Mouse (Mus musculus): Measurements from ENCODE around the gene Crbn. TPM values are rescaled to one million over a fixed set of nuclear protein-coding genes. Genes with fewer than 3 reads are reported as not detected.

Crbn gene
- total and polyA plus RNA-seq, 2 experiments from 2014 or later, result 30.3 to 33.6 TPM

DNA sequence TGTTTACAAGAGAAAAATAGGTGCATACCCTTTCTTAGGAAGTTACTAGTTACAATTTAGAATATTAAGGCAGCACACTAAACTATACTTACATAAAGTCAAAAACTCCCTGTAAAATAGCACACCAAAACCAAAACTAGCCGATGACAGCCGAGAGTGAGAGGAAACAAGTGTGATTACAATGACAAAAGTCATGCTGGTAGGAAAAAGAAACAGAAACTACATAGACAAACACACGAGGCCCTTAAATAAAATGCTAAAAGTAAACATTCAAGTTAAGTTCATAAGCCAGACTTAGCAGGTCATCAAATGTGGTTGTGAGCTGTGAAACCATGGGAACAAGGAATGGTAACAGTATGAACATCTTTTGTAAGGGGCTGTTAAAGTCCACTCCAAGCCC is 12.7 kb downstream of the Crbn start:
- Histone ChIP-seq H3K27ac (ENCODE audit: low read depth) (no peak overlapping the region), H3K4me2 (ENCODE audit: low read depth, low read length) (no peak overlapping the region), H3K27me3 (ENCODE audit: control insufficient read depth, insufficient read depth, low read length) (no peaks in the 10 kb centered on the region), H3K9ac (replicated peaks; ENCODE audit: low read depth, low read length) (no peak overlapping the region), H3K4me1 (ENCODE audit: control insufficient read depth, insufficient read depth) (no peaks in the 10 kb centered on the region), H3K36me3 (replicated peaks; ENCODE audit: control insufficient read depth, insufficient read depth, low read length) (peaks cover 45% of the 10 kb centered on the region), H3K4me3 (ENCODE audit: low read depth, low read length) (no peak overlapping the region), H3K9me3 (replicated peaks; ENCODE audit: control insufficient read depth, low read length) (no peaks in the 10 kb centered on the region)
- DNase-seq (ENCODE audit: low spot score) (no peak), ATAC-seq (ENCODE audit: insufficient read depth, low read depth) (no peak)
- TF ChIP-seq EP300 (IDR thresholded peaks at IDR 0.05; ENCODE audit: low read depth) (no peak), CTCF (IDR thresholded peaks at IDR 0.05; ENCODE audit: low read depth) (no peak)
- WGBS, result 77% methylated on average over 3 of the region's 3 CpGs

DNA sequence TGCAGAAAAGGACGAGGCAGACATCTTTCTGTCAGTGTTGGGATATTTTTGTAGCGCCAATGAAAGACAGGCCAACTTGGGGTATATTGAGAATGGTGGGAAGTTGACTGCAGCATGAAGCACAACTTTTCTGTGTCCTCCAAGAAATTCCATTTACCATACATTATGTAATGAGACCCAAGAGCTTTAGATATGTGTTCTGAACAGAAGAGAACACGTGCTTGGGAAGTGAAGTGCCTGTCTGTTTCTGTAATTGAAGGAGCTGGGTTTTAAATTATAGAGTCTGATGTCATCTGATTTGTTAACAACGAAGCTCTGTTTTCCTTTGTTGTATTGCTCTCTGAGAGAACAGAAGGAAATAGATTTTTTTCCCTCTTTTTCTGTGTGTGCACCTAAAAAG is 29.8 kb downstream of the Crbn start:
- H3K36me3 ChIP-seq (replicated peaks; ENCODE audit: control insufficient read depth, insufficient read depth, low read length), result peaks cover 24% of the 10 kb centered on the region
- DNase-seq (ENCODE audit: low spot score) (no peak), ATAC-seq (ENCODE audit: insufficient read depth, low read depth) (no peak)
- peak overlapping the region; percentile 92 for H3K4me3 ChIP-seq (ENCODE audit: low read depth, low read length)
- no peaks in the 10 kb centered on the region for H3K9me3 ChIP-seq (replicated peaks; ENCODE audit: control insufficient read depth, low read length)
- WGBS, result 37% methylated on average over 4 of the region's 4 CpGs
- H3K4me1 ChIP-seq (ENCODE audit: control insufficient read depth, insufficient read depth), result peaks cover 10% of the 10 kb centered on the region
- no peaks in the 10 kb centered on the region for H3K27me3 ChIP-seq (ENCODE audit: control insufficient read depth, insufficient read depth, low read length)
- H3K9ac ChIP-seq (replicated peaks; ENCODE audit: low read depth, low read length), result peak overlapping the region; percentile 84
- no peak overlapping the region for H3K27ac ChIP-seq (ENCODE audit: low read depth)
- H3K4me2 ChIP-seq (ENCODE audit: low read depth, low read length), result peak overlapping the region; percentile 91
- TF ChIP-seq CTCF (IDR thresholded peaks at IDR 0.05; ENCODE audit: low read depth), result no peak
- no peak for TF ChIP-seq EP300 (IDR thresholded peaks at IDR 0.05; ENCODE audit: low read depth)

DNA sequence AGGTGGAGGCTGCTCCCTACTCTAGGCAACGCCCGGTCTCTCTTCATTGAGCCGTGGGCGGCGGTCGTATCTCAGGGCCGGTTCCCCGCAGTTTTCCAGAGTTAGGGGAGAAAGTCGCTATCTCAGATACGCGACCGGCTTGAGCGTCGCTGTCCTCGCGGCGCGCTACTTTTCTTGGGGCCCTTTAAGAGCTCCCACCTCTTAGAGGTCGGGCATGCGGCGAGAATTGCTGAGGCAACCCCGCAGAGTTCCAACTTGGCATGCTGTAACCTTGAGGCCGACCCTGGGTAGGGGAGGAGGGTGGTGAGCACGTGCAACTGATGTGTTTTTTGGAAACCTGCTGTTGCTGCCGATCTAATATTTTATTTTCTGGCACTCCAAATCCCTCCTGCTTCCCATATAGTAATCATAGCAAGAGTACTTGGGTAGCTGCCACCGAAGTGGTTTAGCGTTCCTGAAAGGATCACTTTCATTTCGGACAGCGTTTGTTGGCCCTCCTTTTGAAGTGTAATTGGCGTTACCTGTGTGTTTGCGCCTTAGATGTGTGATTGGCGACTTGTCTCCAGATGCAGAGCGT is 30.5 kb downstream of the Crbn start:
- H3K27ac ChIP-seq (ENCODE audit: low read depth), result peak overlapping the region; percentile 67
- peak; percentile 64 for ATAC-seq (ENCODE audit: insufficient read depth, low read depth)
- WGBS, result 2% methylated on average over 33 of the region's 33 CpGs

GRCm38 (mm10) chr6:106768640-106769289 is 31.1 kb downstream of the Crbn start, which contains the start of gene Trnt1:
TSS of gene Trnt1 (plus strand) at chr6:106769120.
- 8% methylated on average over 35 of the region's 35 CpGs for WGBS
- ATAC-seq (ENCODE audit: insufficient read depth, low read depth), result peak; percentile 100

More for the DNA sequence above, 30.5 kb downstream of the Crbn start:
- peak overlapping the region; percentile 91 for H3K4me2 ChIP-seq (ENCODE audit: low read depth, low read length)
- H3K9me3 ChIP-seq (replicated peaks; ENCODE audit: control insufficient read depth, low read length), result no peaks in the 10 kb centered on the region
- peaks cover 19% of the 10 kb centered on the region for H3K36me3 ChIP-seq (replicated peaks; ENCODE audit: control insufficient read depth, insufficient read depth, low read length)
- DNase-seq (ENCODE audit: low spot score), result no peak
- no peak for TF ChIP-seq CTCF (IDR thresholded peaks at IDR 0.05; ENCODE audit: low read depth)
- H3K4me3 ChIP-seq (ENCODE audit: low read depth, low read length), result peak overlapping the region; percentile 92
- peak overlapping the region; percentile 84 for H3K9ac ChIP-seq (replicated peaks; ENCODE audit: low read depth, low read length)
- H3K4me1 ChIP-seq (ENCODE audit: control insufficient read depth, insufficient read depth), result peaks cover 10% of the 10 kb centered on the region
- no peaks in the 10 kb centered on the region for H3K27me3 ChIP-seq (ENCODE audit: control insufficient read depth, insufficient read depth, low read length)

DNA sequence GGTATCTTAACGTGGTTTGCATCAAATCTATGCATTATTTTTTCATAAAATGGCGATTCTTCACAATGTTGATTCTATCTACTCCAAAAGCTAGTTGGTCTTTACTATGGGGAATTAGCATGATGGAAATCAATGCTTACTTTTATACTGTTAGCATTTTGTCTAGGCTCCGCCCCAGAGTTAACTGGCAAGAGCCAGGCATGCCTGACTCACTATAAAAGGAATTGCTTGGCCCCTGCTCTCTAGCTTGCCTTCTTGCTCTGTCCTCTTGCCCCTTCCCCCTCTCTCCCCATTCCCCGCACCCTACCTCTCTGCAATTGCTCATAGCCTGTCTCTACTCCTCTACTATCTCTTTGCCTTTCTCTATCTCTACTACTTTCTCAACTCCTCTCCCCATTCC is 33.1 kb downstream of the Crbn start:
- H3K4me3 ChIP-seq (ENCODE audit: low read depth, low read length), result no peak overlapping the region
- no peak for TF ChIP-seq EP300 (IDR thresholded peaks at IDR 0.05; ENCODE audit: low read depth)
- no peak for TF ChIP-seq CTCF (IDR thresholded peaks at IDR 0.05; ENCODE audit: low read depth)
- no peak overlapping the region for H3K27ac ChIP-seq (ENCODE audit: low read depth)
- DNase-seq (ENCODE audit: low spot score) (no peak), ATAC-seq (ENCODE audit: insufficient read depth, low read depth) (no peak)
- H3K36me3 ChIP-seq (replicated peaks; ENCODE audit: control insufficient read depth, insufficient read depth, low read length), result peaks cover 6% of the 10 kb centered on the region
- no peaks in the 10 kb centered on the region for H3K27me3 ChIP-seq (ENCODE audit: control insufficient read depth, insufficient read depth, low read length)
- H3K9me3 ChIP-seq (replicated peaks; ENCODE audit: control insufficient read depth, low read length), result no peaks in the 10 kb centered on the region
- no peak overlapping the region for H3K4me2 ChIP-seq (ENCODE audit: low read depth, low read length)
- H3K9ac ChIP-seq (replicated peaks; ENCODE audit: low read depth, low read length), result no peak overlapping the region
- peaks cover 10% of the 10 kb centered on the region for H3K4me1 ChIP-seq (ENCODE audit: control insufficient read depth, insufficient read depth)
- WGBS, result 62% methylated on average over 4 of the region's 4 CpGs

More at GRCm38 (mm10) chr6:106768640-106769289, 31.1 kb downstream of the Crbn start, which contains the start of gene Trnt1:
- Histone ChIP-seq H3K9ac (replicated peaks; ENCODE audit: low read depth, low read length) (peak within 1 kb of the TSS; percentile 84), H3K4me1 (ENCODE audit: control insufficient read depth, insufficient read depth) (peaks cover 10% of the 10 kb centered on the region), H3K27ac (ENCODE audit: low read depth) (peak within 1 kb of the TSS; percentile 67), H3K4me2 (ENCODE audit: low read depth, low read length) (peak within 1 kb of the TSS; percentile 91), H3K36me3 (replicated peaks; ENCODE audit: control insufficient read depth, insufficient read depth, low read length) (peaks cover 15% of the 10 kb centered on the region), H3K9me3 (replicated peaks; ENCODE audit: control insufficient read depth, low read length) (no peaks in the 10 kb centered on the region), H3K27me3 (ENCODE audit: control insufficient read depth, insufficient read depth, low read length) (no peaks in the 10 kb centered on the region), H3K4me3 (ENCODE audit: low read depth, low read length) (peak within 1 kb of the TSS; percentile 92)
- TF ChIP-seq EP300 (IDR thresholded peaks at IDR 0.05; ENCODE audit: low read depth) (no peak), CTCF (IDR thresholded peaks at IDR 0.05; ENCODE audit: low read depth) (no peak)
- DNase-seq (ENCODE audit: low spot score), result peak; percentile 96
